Mouse (Mus musculus) skeletal muscle tissue, adult 2 months (tissue): ENCODE measurements around the gene Gm6525.

ENCODE experiments used
- DNase-seq: peaks from one replicate; pipeline ENCODE4 v3.0.0-alpha.2; 2012; ENCODE audit warnings: low read depth, low spot score

Gene Gm6525

GRCm38 (mm10) chr3:84173581-84174154, at the start of gene Gm6525:
TSS of gene Gm6525 (plus strand) at chr3:84174104.
- no peak for DNase-seq

GRCm38 (mm10) chr3:84125704-84126289, 48.1 kb upstream of the Gm6525 start:
- DNase-seq, result no peak

GRCm38 (mm10) chr3:84126721-84127120, 47.2 kb upstream of the Gm6525 start:
- DNase-seq, result no peak

GRCm38 (mm10) chr3:84127431-84127830, 46.5 kb upstream of the Gm6525 start:
- no peak for DNase-seq

GRCm38 (mm10) chr3:84128871-84129870, 44.7 kb upstream of the Gm6525 start:
- DNase-seq, result no peak

- no peak for DNase-seq
Measured at GRCm38 (mm10) chr3:84130776-84131175, 43.1 kb upstream of the Gm6525 start.

- DNase-seq, result no peak
Measured at GRCm38 (mm10) chr3:84131369-84131768, 42.5 kb upstream of the Gm6525 start.

GRCm38 (mm10) chr3:84135387-84135786, 38.5 kb upstream of the Gm6525 start:
- no peak for DNase-seq

GRCm38 (mm10) chr3:84135933-84136332, 38.0 kb upstream of the Gm6525 start:
- DNase-seq, result no peak

GRCm38 (mm10) chr3:84136509-84136908, 37.4 kb upstream of the Gm6525 start:
- DNase-seq, result no peak

GRCm38 (mm10) chr3:84140947-84141346, 33.0 kb upstream of the Gm6525 start:
- DNase-seq, result no peak

GRCm38 (mm10) chr3:84149831-84150230, 24.1 kb upstream of the Gm6525 start:
- no peak for DNase-seq

GRCm38 (mm10) chr3:84154721-84155141, 19.2 kb upstream of the Gm6525 start:
- peak; percentile 11 for DNase-seq

- DNase-seq, result no peak
Measured at GRCm38 (mm10) chr3:84155146-84155545, 18.8 kb upstream of the Gm6525 start.

- DNase-seq, result peak; percentile 92
Measured at GRCm38 (mm10) chr3:84155558-84156006, 18.3 kb upstream of the Gm6525 start, which contains the start of gene Mnd1. TSS of gene Mnd1 (minus strand) at chr3:84155786.

- no peak for DNase-seq
Measured at GRCm38 (mm10) chr3:84156105-84156504, 17.8 kb upstream of the Gm6525 start.

GRCm38 (mm10) chr3:84157011-84157410, 16.9 kb upstream of the Gm6525 start:
- no peak for DNase-seq

- DNase-seq, result no peak
Measured at GRCm38 (mm10) chr3:84157559-84158350, 16.1 kb upstream of the Gm6525 start.

- DNase-seq, result no peak
Measured at GRCm38 (mm10) chr3:84165391-84165790, 8.5 kb upstream of the Gm6525 start.

- DNase-seq, result no peak
Measured at GRCm38 (mm10) chr3:84166073-84166472, 7.8 kb upstream of the Gm6525 start.

GRCm38 (mm10) chr3:84168943-84169342, 5.0 kb upstream of the Gm6525 start:
- no peak for DNase-seq
